Mouse (Mus musculus) NIH3T3 (cell line): ENCODE data around the gene Akap17b.
A peak's percentile ranks its signal among the peaks of the same experiment; 100 is the strongest.

Source experiments
- DNase-seq: peaks from one replicate; pipeline ENCODE4 v3.0.0-alpha.2; 2012; ENCODE audit warnings: low read depth

Gene Akap17b

GRCm38 (mm10) chrX:36587304-36588209 lies 57.6 kb downstream of the Akap17b start:
- peak; percentile 65 for DNase-seq

DNA sequence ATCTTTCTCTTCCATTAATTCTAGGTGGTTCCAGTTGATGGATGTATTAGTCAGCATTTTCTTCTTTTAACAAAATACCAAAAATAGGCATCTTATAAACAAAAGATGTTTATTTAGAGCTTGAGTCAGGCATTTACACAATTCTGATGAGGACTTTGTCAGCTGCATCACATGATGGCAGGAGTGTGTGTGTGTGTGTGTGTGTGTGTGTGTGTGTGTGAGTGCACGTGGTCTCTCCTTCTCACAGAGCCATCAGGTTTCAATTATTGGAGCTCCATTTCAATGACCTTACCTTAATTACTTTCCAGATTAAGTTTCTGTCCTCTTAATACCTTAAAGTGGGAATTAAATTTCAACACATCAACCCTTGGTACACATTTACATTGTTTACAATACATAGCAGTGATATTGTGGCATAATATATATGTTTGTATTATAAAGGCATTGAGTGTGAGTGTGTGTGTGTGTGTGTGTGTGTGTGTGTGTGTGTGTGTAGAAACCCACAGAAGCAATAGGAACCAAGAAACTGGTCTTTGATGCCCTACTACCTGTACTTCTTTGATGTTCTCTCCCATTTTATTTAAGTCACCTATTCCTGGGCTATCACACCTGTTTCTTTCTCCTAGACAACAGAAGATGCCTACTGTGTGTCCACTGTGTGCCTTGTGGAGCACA lies 58.4 kb downstream of the Akap17b start:
- DNase-seq, result peak; percentile 62

GRCm38 (mm10) chrX:36562079-36562478 lies 83.1 kb downstream of the Akap17b start:
- no peak for DNase-seq

GRCm38 (mm10) chrX:36561650-36562049 lies 83.5 kb downstream of the Akap17b start:
- peak; percentile 85 for DNase-seq

GRCm38 (mm10) chrX:36560170-36560569 lies 85.0 kb downstream of the Akap17b start:
- no peak for DNase-seq
